Mouse (Mus musculus) intestine, postnatal 0 days (tissue): ENCODE results near the gene Hoxd1. TPM values are rescaled to one million over a fixed set of nuclear protein-coding genes. Genes with fewer than 3 reads are reported as not detected.
A peak's percentile ranks its signal among the peaks of the same experiment; 100 is the strongest.

ENCODE experiments used
- ATAC-seq: fragments of 200-750 bp; cut with Nextera tagmentation; 2 replicates; pipeline ENCODE4 v1.8.0; 2017; ENCODE audit warnings: mild to moderate bottlenecking, moderate TSS enrichment, moderate library complexity
- H3K27ac ChIP-seq: fragments of 300-500 bp; sonication (generic); 2 replicates; pipeline ENCODE4 v1.5.1; 2014; ENCODE audit warnings: mild to moderate bottlenecking, low read depth, low read length, moderate library complexity
- H3K27me3 ChIP-seq: fragments of 300-500 bp; sonication (generic); replicated peaks from 2 replicates; pipeline ENCODE4 v1.6.1; 2014; ENCODE audit warnings: low read length, mixed read lengths; ENCODE audit not compliant: control insufficient read depth, insufficient read depth
- H3K36me3 ChIP-seq: fragments of 300-500 bp; sonication (generic); 2 replicates; pipeline ENCODE4 v1.6.1; 2014; ENCODE audit warnings: mild to moderate bottlenecking, moderate library complexity; ENCODE audit not compliant: control insufficient read depth, insufficient read depth
- H3K4me1 ChIP-seq: fragments of 300-500 bp; sonication (generic); replicated peaks from 2 replicates; pipeline ENCODE4 v1.6.1; 2014; ENCODE audit warnings: antibody characterized with exemption, low read length, mixed read lengths; ENCODE audit not compliant: control insufficient read depth, insufficient read depth
- H3K4me2 ChIP-seq: fragments of 300-500 bp; sonication (generic); replicated peaks from 2 replicates; pipeline ENCODE4 v1.6.1; 2014; ENCODE audit warnings: low read depth, mild to moderate bottlenecking, moderate library complexity
- H3K4me3 ChIP-seq: fragments of 300-500 bp; sonication (generic); 2 replicates; pipeline ENCODE4 v1.5.1; 2014; ENCODE audit warnings: low read depth, low read length
- H3K9ac ChIP-seq: fragments of 300-500 bp; sonication (generic); 2 replicates; pipeline ENCODE4 v1.6.1; 2014; ENCODE audit warnings: mild to moderate bottlenecking, low read depth, low read length
- H3K9me3 ChIP-seq: fragments of 300-500 bp; sonication (generic); 2 replicates; pipeline ENCODE4 v1.6.1; 2016; ENCODE audit warnings: mixed run types; ENCODE audit not compliant: control insufficient read depth
- CTCF ChIP-seq: sonication (generic); IDR thresholded peaks from 2 replicates; pipeline ENCODE4 v1.5.1; 2016; ENCODE audit warnings: low read depth, mild to moderate bottlenecking, control low read depth, antibody characterized with exemption, moderate library complexity
- WGBS: fragments of 180-500 bp; shearing (Covaris S2); extraction: QIAGEN DNeasy Blood & Tissue Kit; methylation state at CpG from one replicate; pipeline ENCODE4 v1.1.7; 2014; 5-methylcytosine and 5-hydroxymethylcytosine counted together
- polyA plus RNA-seq: library from polyadenylated mRNA; unstranded; fragments of >200 nt; fragmentation: Nextera tagmentation; extraction: Ambion mirVana; gene quantifications from 2 replicates; pipeline ENCODE4 v1.2.1, GENCODE M21; 2015

The Hoxd1 gene
- polyA plus RNA-seq, 1 experiment from 2014 or later = not detected

- Histone ChIP-seq H3K27me3 (peaks cover 86% of the 10 kb centered on the region), H3K4me1 (no peaks in the 10 kb centered on the region), H3K9ac (no peak within 1 kb of the TSS), H3K36me3 (0 out of 2 replicates have a peak, but pooled peaks cover 6% of the 10 kb centered on the region), H3K4me3 (peak within 1 kb of the TSS; percentile 21), H3K9me3 (no peaks in the 10 kb centered on the region), H3K4me2 (peak within 1 kb of the TSS; percentile 13; the same call in 1 of the 2 replicates), H3K27ac (no peak within 1 kb of the TSS)
- no peak for TF ChIP-seq CTCF
- 61% methylated on average over 5 of the region's 5 CpGs for WGBS
- no peak for ATAC-seq
Measured at GRCm38 (mm10) chr2:74726551-74726950, 36.2 kb upstream of the Hoxd1 start, which contains the start of gene Gm28230. Gene Gm28230 (plus strand): TSS chr2:74726728.

- Histone ChIP-seq H3K9ac (no peak overlapping the region), H3K36me3 (0 out of 2 replicates have a peak, but pooled peaks cover 6% of the 10 kb centered on the region), H3K27me3 (peaks cover 87% of the 10 kb centered on the region), H3K4me3 (peak overlapping the region; percentile 21), H3K9me3 (no peaks in the 10 kb centered on the region), H3K4me2 (peak overlapping the region; percentile 13; the same call in 1 of the 2 replicates), H3K4me1 (no peaks in the 10 kb centered on the region), H3K27ac (no peak overlapping the region)
- ATAC-seq = no peak
- TF ChIP-seq CTCF = no peak
- WGBS = 26% methylated on average over 42 of the region's 43 CpGs
Measured at GRCm38 (mm10) chr2:74726973-74727639, 35.7 kb upstream of the Hoxd1 start.

GRCm38 (mm10) chr2:74727640-74728302 is 35.0 kb upstream of the Hoxd1 start:
- no peak for TF ChIP-seq CTCF
- Histone ChIP-seq H3K4me1 (no peaks in the 10 kb centered on the region), H3K9me3 (no peaks in the 10 kb centered on the region), H3K4me3 (peak overlapping the region; percentile 21), H3K9ac (no peak overlapping the region), H3K27ac (no peak overlapping the region), H3K27me3 (peaks cover 89% of the 10 kb centered on the region), H3K4me2 (peak overlapping the region; percentile 13; the same call in 1 of the 2 replicates), H3K36me3 (0 out of 2 replicates have a peak, but pooled peaks cover 6% of the 10 kb centered on the region)
- WGBS = 28% methylated on average over 25 of the region's 25 CpGs
- ATAC-seq = no peak

- peak overlapping the region; percentile 15; the same call in 1 of the 2 replicates for H3K27ac ChIP-seq
- H3K9me3 ChIP-seq = no peaks in the 10 kb centered on the region
- no peak for ATAC-seq
- no peak overlapping the region for H3K4me3 ChIP-seq
- no peak for TF ChIP-seq CTCF
- peaks cover 87% of the 10 kb centered on the region for H3K27me3 ChIP-seq
- H3K4me2 ChIP-seq = no peak overlapping the region
- no peak overlapping the region for H3K9ac ChIP-seq
- 55% methylated on average over 13 of the region's 13 CpGs for WGBS
- no peaks in the 10 kb centered on the region for H3K4me1 ChIP-seq
- 0 out of 2 replicates have a peak, but pooled peaks cover 6% of the 10 kb centered on the region for H3K36me3 ChIP-seq
Measured at GRCm38 (mm10) chr2:74728303-74728680, 34.5 kb upstream of the Hoxd1 start.

- Histone ChIP-seq H3K27ac (no peak overlapping the region), H3K9me3 (no peaks in the 10 kb centered on the region), H3K27me3 (peaks cover 88% of the 10 kb centered on the region), H3K36me3 (0 out of 2 replicates have a peak, but pooled peaks cover 6% of the 10 kb centered on the region), H3K4me1 (no peaks in the 10 kb centered on the region), H3K9ac (no peak overlapping the region), H3K4me2 (no peak overlapping the region), H3K4me3 (no peak overlapping the region)
- WGBS = 47% methylated on average over 8 of the region's 8 CpGs
- no peak for TF ChIP-seq CTCF
- ATAC-seq = no peak
Measured at GRCm38 (mm10) chr2:74730331-74730730, 32.4 kb upstream of the Hoxd1 start.

GRCm38 (mm10) chr2:74731055-74731454 is 31.7 kb upstream of the Hoxd1 start:
- no peak for TF ChIP-seq CTCF
- H3K27ac ChIP-seq = no peak overlapping the region
- no peak for ATAC-seq
- H3K27me3 ChIP-seq = peaks cover 89% of the 10 kb centered on the region
- H3K4me3 ChIP-seq = no peak overlapping the region
- H3K4me2 ChIP-seq = no peak overlapping the region
- H3K9ac ChIP-seq = no peak overlapping the region
- no peaks in the 10 kb centered on the region for H3K9me3 ChIP-seq
- H3K36me3 ChIP-seq = peaks cover 6% of the 10 kb centered on the region; the same call in 1 of the 2 replicates
- H3K4me1 ChIP-seq = no peaks in the 10 kb centered on the region
